Mouse (Mus musculus) small intestine, adult 2 months (tissue): Measurements from ENCODE around the gene Pml. TPM values are rescaled to one million over a fixed set of nuclear protein-coding genes. Genes with fewer than 3 reads are reported as not detected.

ENCODE experiments used
- H3K27ac ChIP-seq: fragments of 200-500 bp; 2 replicates; pipeline ENCODE4 v1.5.1; 2012; ENCODE audit warnings: low read depth, low read length, control low read depth, inconsistent platforms; ENCODE audit not compliant: insufficient read depth
- H3K27me3 ChIP-seq: fragments of 200-500 bp; 2 replicates; pipeline ENCODE4 v1.6.1; 2012; ENCODE audit warnings: mild to moderate bottlenecking, moderate library complexity, low read length, inconsistent platforms; ENCODE audit not compliant: control insufficient read depth, insufficient read depth
- H3K36me3 ChIP-seq: fragments of 200-500 bp; 2 replicates; pipeline ENCODE4 v1.6.1; 2012; ENCODE audit warnings: mild to moderate bottlenecking, low read length, control low read depth, inconsistent platforms; ENCODE audit not compliant: control insufficient read depth, insufficient read depth
- H3K4me1 ChIP-seq: fragments of 200-500 bp; 2 replicates; pipeline ENCODE4 v1.6.1; 2012; ENCODE audit warnings: low read length, inconsistent platforms, mixed read lengths; ENCODE audit not compliant: control insufficient read depth, insufficient read depth, insufficient read length
- H3K4me3 ChIP-seq: fragments of 200-500 bp; 2 replicates; pipeline ENCODE4 v1.5.1; 2012; ENCODE audit warnings: low read depth, mild to moderate bottlenecking, control low read depth, inconsistent platforms, low read length, moderate library complexity
- CTCF ChIP-seq: fragments of 200-500 bp; IDR thresholded peaks from 2 replicates; pipeline ENCODE4 v1.5.1; 2012; ENCODE audit warnings: low read depth, mild to moderate bottlenecking, control low read depth, inconsistent platforms, low read length, moderate library complexity, mixed read lengths; ENCODE audit not compliant: insufficient replicate concordance, insufficient read length; ENCODE audit errors: extremely low read depth
- POLR2A ChIP-seq: fragments of 200-500 bp; IDR thresholded peaks from 2 replicates; pipeline ENCODE4 v1.6.1; 2012; ENCODE audit warnings: low read depth, mild to moderate bottlenecking, control low read depth, inconsistent platforms, low read length, moderate library complexity
- WGBS: fragments of 180-500 bp; shearing (Covaris S2); methylation state at CpG from one replicate; pipeline ENCODE4 v1.1.7; 2018; 5-methylcytosine and 5-hydroxymethylcytosine counted together
- polyA plus RNA-seq: library from polyadenylated mRNA; depleted of rRNA; stranded (reverse); fragments of >200 nt; gene quantifications from 2 replicates; pipeline ENCODE4 v1.2.3, GENCODE M21; 2012; rRNA removed

Pml gene
- 18.4 and 45.0 TPM in 2 replicates for polyA plus RNA-seq

DNA sequence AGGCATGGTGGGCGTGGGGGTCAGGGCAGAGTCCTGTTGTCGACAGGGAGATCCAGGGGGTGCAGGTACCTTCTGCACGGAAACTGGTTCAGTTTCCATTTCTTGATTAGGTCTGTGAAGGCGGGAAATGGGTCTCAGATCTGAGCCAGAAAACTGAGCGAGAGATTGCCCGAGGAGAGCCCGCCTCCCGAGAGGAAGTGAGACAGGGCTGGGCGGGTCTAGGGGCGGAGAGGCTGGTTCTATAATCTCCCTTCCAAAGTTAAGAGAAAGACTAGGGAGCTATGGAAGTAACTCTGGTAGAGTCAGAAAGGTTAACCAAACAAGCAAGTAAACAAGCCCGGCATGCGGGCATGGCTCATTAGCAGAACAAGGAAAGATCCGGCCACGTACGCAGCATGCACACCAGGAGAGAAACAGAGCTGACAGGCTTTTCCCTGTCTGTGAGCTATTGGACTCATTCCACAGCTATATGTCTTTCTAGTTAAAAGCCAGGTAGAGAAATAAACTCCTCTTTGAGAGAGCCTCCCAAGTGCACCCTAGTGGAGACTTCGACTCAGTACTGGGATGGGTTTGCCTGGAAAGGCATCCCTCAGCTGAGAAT, at the start of gene Pml:
Gene Pml, minus strand, starts transcription at position 195 of the 601 bp plus-strand sequence.
- WGBS = under 1% methylated on average over 16 of the region's 16 CpGs
- Histone ChIP-seq H3K4me1 (peaks cover 13% of the 10 kb centered on the region), H3K27ac (peak within 1 kb of the TSS; percentile 88), H3K36me3 (peaks cover 5% of the 10 kb centered on the region), H3K4me3 (peak within 1 kb of the TSS; percentile 79), H3K27me3 (no peaks in the 10 kb centered on the region)
- TF ChIP-seq CTCF (peak; percentile 23; the same call in 1 of the 2 replicates), POLR2A (peak; percentile 65; the same call in 1 of the 2 replicates)

DNA sequence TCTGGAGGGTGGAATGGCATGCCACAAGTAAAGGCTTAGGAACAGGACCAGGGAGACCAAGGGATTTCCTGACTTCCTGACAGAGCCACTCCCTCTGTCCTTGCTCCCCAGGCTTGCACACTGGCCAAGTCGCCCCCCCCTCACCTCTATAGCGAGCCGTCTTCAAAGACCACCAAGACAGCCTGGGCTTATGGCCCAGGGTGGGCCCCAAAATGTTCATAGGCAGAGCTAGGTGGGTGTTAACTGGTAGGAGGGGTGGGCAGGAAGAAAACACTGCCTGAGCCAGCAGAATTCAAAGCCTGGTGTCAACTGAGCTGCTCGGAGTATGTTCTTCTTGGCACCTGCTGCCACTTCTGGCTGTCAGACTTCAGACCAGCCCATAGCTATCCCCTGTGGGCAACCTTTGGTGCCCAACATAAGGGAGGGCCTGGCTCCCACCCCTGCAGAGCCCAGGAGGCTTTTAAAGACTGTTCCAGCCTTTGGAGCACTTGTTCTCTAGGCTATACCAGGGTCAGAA, 48.4 kb upstream of the Pml start:
- Histone ChIP-seq H3K27me3 (no peaks in the 10 kb centered on the region), H3K4me3 (no peak overlapping the region), H3K27ac (no peak overlapping the region), H3K36me3 (no peaks in the 10 kb centered on the region), H3K4me1 (peaks cover 7% of the 10 kb centered on the region)
- 79% methylated on average over 4 of the region's 4 CpGs for WGBS
- TF ChIP-seq POLR2A (no peak), CTCF (no peak)

GRCm38 (mm10) chr9:58297065-58297464, 47.5 kb upstream of the Pml start:
- H3K27me3 ChIP-seq = no peaks in the 10 kb centered on the region
- no peak overlapping the region for H3K4me3 ChIP-seq
- peaks cover 7% of the 10 kb centered on the region for H3K4me1 ChIP-seq
- no peak for TF ChIP-seq CTCF
- no peak for TF ChIP-seq POLR2A
- H3K36me3 ChIP-seq = no peaks in the 10 kb centered on the region
- no peak overlapping the region for H3K27ac ChIP-seq
- 47% methylated on average over 6 of the region's 6 CpGs for WGBS

DNA sequence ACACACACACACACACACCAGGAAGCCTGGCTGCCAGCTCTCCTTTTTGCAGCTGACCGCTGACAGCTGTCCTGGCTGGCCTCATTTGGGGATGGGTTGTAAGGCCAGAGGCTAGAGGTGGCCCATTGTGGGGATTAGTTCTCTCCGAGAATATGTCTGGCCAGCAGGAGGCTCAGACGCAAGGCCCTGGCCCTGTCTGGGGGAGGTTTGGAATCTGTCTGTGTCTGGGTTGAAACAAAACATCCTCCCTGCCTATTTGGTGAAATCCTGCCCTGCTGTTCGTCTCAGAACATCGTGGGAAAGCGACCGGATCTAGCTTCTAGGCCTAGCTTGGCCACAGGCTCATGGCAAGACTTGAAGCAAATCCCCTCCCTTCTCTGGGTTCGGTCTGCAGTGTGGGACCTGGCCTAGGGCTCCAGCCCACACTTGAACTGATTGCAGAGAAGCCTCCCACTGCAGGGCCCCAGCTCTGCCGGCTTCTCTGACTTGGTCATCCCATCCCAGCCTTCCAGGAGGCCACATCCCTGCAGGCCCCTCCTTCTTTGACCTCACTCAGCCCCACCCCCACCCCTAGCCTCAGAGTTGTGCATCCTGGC, 46.3 kb upstream of the Pml start:
- H3K27ac ChIP-seq = no peak overlapping the region
- H3K27me3 ChIP-seq = no peaks in the 10 kb centered on the region

GRCm38 (mm10) chr9:58295345-58295744, 45.8 kb upstream of the Pml start:
- Histone ChIP-seq H3K27me3 (no peaks in the 10 kb centered on the region), H3K27ac (no peak overlapping the region), H3K4me3 (no peak overlapping the region), H3K4me1 (peaks cover 7% of the 10 kb centered on the region), H3K36me3 (no peaks in the 10 kb centered on the region)
- 88% methylated on average over 3 of the region's 3 CpGs for whole genome bisulfite sequencing
- TF ChIP-seq POLR2A = no peak
- no peak for TF ChIP-seq CTCF

More for the DNA sequence above, 46.3 kb upstream of the Pml start:
- Histone ChIP-seq H3K36me3 (no peaks in the 10 kb centered on the region), H3K4me1 (peaks cover 7% of the 10 kb centered on the region), H3K4me3 (no peak overlapping the region)
- 70% methylated on average over 9 of the region's 9 CpGs for WGBS
- TF ChIP-seq POLR2A = no peak
- no peak for TF ChIP-seq CTCF

DNA sequence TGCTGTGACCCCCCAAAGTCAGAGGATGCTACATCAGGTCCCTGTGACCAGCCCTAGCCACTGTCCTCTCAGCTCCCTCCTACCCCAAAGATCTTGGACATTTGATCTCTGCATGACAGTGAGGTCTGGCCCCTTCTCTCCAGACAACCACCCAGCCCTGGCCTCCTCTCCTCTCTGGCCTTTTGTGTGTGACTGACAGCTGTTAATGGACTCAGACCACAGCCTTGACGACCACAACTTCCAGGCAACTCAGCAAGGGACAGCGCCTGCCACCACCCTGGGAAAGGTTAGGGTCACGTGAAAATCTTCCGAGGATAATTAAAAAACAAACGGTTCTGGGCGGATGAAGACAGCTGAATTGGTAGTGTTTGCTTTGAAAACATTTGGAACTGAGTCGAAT, 44.9 kb upstream of the Pml start:
- WGBS = 61% methylated on average over 7 of the region's 7 CpGs

GRCm38 (mm10) chr9:58289901-58290300, 40.3 kb upstream of the Pml start:
- Histone ChIP-seq H3K4me3 (no peak overlapping the region), H3K4me1 (peaks cover 4% of the 10 kb centered on the region), H3K27me3 (no peaks in the 10 kb centered on the region), H3K27ac (no peak overlapping the region), H3K36me3 (no peaks in the 10 kb centered on the region)
- 50% methylated on average over 2 of the region's 2 CpGs for WGBS
- TF ChIP-seq CTCF (no peak), POLR2A (no peak)

More for the DNA sequence above, 44.9 kb upstream of the Pml start:
- Histone ChIP-seq H3K4me3 (no peak overlapping the region), H3K4me1 (peaks cover 7% of the 10 kb centered on the region), H3K27me3 (no peaks in the 10 kb centered on the region), H3K27ac (no peak overlapping the region), H3K36me3 (no peaks in the 10 kb centered on the region)
- TF ChIP-seq CTCF (no peak), POLR2A (no peak)
